Mouse (Mus musculus) CH12.LX (cell line): ENCODE data around the gene Cnih1.
A peak's percentile ranks its signal among the peaks of the same experiment; 100 is the strongest.

ENCODE experiments used
- CTCF ChIP-seq, 2 experiments: IDR thresholded peaks in 1 of 2; conservative IDR thresholded peaks in 1 of 2; 2 replicates each; pipeline ENCODE4 v1.5.1; 2011 to 2012; ENCODE audit warnings: low read depth in 2 of 2, low read length in 2 of 2, improper control_type of control experiment in 1 of 2, inconsistent platforms in 1 of 2, mild to moderate bottlenecking in 1 of 2, moderate library complexity in 1 of 2
- JUND ChIP-seq: conservative IDR thresholded peaks from 2 replicates; pipeline ENCODE4 v1.6.1; 2011; ENCODE audit warnings: low read depth, low read length, improper control_type of control experiment
- ZNF384 ChIP-seq: IDR thresholded peaks from 2 replicates; pipeline ENCODE4 v1.6.1; 2012; ENCODE audit warnings: low read depth, low read length, improper control_type of control experiment, inconsistent platforms

- peak; percentile 61 to 67 for TF ChIP-seq CTCF (conservative IDR thresholded peaks at IDR 0.05 in 1 of 2, IDR thresholded peaks at IDR 0.05 in 1 of 2; ENCODE audit: low read depth in 2 of 2, low read length in 2 of 2)
- no peak for TF ChIP-seq ZNF384
- no peak for TF ChIP-seq JUND
Measured at GRCm38 (mm10) chr14:46790303-46790702, 2.1 kb upstream of the Cnih1 start.
